Mouse (Mus musculus) CD4-positive, CD25-positive, alpha-beta regulatory T cell, adult 4 months (primary cell): Measurements from ENCODE around the gene Kif18a. TPM values are rescaled to one million over a fixed set of nuclear protein-coding genes. Genes with fewer than 3 reads are reported as not detected.

Experiments used
- ATAC-seq: one replicate; pipeline ENCODE4 v1.8.0; 2017
- polyA plus RNA-seq, 2 experiments: library from polyadenylated mRNA; unstranded; fragments of 100-300 nt; shearing (Covaris generic); gene quantifications; one replicate each; pipeline ENCODE4 v1.2.1; 2017

The Kif18a gene
- polyA plus RNA-seq, 2 experiments from 2014 or later: 4.9 to 5.8 TPM

DNA sequence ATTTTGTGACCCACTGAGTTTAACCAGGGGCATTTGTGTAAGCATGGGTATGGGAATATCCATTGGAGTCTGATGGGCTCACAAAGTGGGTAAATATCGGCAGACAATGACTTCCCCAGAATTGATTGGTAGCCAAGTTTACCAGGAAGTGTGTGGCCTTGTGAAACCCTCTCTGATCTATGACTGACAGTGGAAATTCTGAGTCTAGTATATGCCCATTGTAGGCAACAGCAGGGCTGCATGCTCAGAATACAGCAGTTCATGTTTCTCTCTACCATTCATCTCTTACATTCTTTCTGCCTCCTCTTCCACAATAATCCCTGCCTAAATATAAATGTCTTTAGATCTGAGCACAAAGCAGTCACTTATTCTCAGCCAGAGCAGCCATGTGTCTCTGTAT lies 103.5 kb downstream of the Kif18a start:
- ATAC-seq: peak; percentile 45

GRCm38 (mm10) chr2:109386211-109386610 lies 105.7 kb downstream of the Kif18a start:
- ATAC-seq: no peak

DNA sequence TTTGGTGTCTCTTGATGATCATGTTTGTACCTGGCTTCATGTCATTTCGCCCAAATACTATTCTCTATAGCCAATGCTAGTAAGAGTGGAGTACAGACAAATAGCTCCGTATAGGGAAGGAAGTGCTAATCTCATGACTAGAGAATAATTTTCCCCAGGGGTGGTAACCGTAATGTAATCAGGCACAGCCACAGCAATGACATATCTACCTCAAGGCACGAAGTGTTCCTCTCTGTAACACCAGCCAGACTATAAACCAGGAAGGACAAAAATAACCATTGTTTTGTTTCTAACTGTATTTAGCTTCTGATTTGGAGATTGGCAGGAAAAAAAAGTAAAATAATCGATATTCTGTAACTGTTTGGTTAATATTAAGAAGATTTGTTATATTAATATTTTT lies 108.2 kb downstream of the Kif18a start:
- ATAC-seq: no peak

- no peak for ATAC-seq
Observed at GRCm38 (mm10) chr2:109389977-109390376, 109.4 kb downstream of the Kif18a start.

Other genes starting within 250 kb of the Kif18a start
- gene Mettl15, start within 50 bp of the Kif18a start, polyA plus RNA-seq: 10 to 100 TPM; 14.9 to 17.8 TPM